In genomic region chr11:61760518-61760917, GRCm38 (mm10) we compare ENCODE assay signal across 8 mouse cellular contexts. TPM values are rescaled to one million over a fixed set of nuclear protein-coding genes. Genes with fewer than 3 reads are reported as not detected.
DNase-seq lines count a peak whose midpoint lies in the region; ATAC-seq lines count a peak whose summit lies in the region.

No protein-coding gene starts in this region.

- no peaks in the 10 kb centered on the region for H3K27me3 ChIP-seq in hindbrain, embryonic 12.5 days

- H3K4me3 ChIP-seq in hindbrain, embryonic 12.5 days: peak overlapping the region; percentile 67
- peak overlapping the region; percentile 71 for H3K4me3 ChIP-seq in macrophage (ENCODE audit: inconsistent target)

- peaks cover 48% of the 10 kb centered on the region for H3K79me2 ChIP-seq in macrophage (ENCODE audit: inconsistent target)

- H3K9ac ChIP-seq in hindbrain, embryonic 12.5 days: no peak overlapping the region

- H3K36me3 ChIP-seq in hindbrain, embryonic 12.5 days: peaks cover 13% of the 10 kb centered on the region
- peaks cover 9% of the 10 kb centered on the region; the same call in 1 of the 2 replicates for H3K36me3 ChIP-seq in macrophage (ENCODE audit: inconsistent target)

- WGBS in hindbrain, embryonic 12.5 days: 79% methylated on average over 5 of the region's 5 CpGs
- WGBS in macrophage (ENCODE audit: missing documents): 10% methylated on average over 5 of the region's 5 CpGs

- peaks cover 8% of the 10 kb centered on the region for H3K4me1 ChIP-seq in hindbrain, embryonic 12.5 days

- ATAC-seq in hindbrain, embryonic 12.5 days (ENCODE audit: low FRiP score): no peak

- H3K4me2 ChIP-seq in hindbrain, embryonic 12.5 days (replicated peaks): peak overlapping the region; percentile 65

- no peaks in the 10 kb centered on the region for H3K9me3 ChIP-seq in hindbrain, embryonic 12.5 days (replicated peaks)

- no peak overlapping the region for H3K27ac ChIP-seq in hindbrain, embryonic 12.5 days
- H3K27ac ChIP-seq in macrophage: peak overlapping the region; percentile 35; the same call in 1 of the 2 replicates

- peak; percentile 28 for DNase-seq in embryo, embryonic 10.5 days (ENCODE audit: low spot score)
- DNase-seq in embryo, embryonic 9.5 days (ENCODE audit: extremely low spot score): no peak
- peak; percentile 46 to 57 for DNase-seq in spleen, postnatal 36 days (ENCODE audit: low spot score in 2 of 2)
- no peak for DNase-seq in spleen, adult 12 weeks (ENCODE audit: low spot score)
- peak; percentile 55 for DNase-seq in thymus, postnatal 0 days (ENCODE audit: low spot score)
- no peak for DNase-seq in urinary bladder, postnatal 25 days (ENCODE audit: low spot score)

RNA-seq across cellular contexts. Expression of gene Prpsap2, which starts 1.4 kb away (rescaled TPM):
- 45.5 and 48.7 TPM in 2 replicates for polyA plus RNA-seq in hindbrain, embryonic 12.5 days (2016; fragmentation: Nextera tagmentation; extraction: Ambion mirVana)
- 10 to 100 TPM in 25 of 26 experiments, 1 to 10 TPM in 1; 9.2 to 39.3 (median 20.2) TPM for total RNA-seq in macrophage (2018; cell fraction: chromatin; rRNA removed)
- total RNA-seq in macrophage (2018; cell fraction: cytosol; rRNA removed): 10 to 100 TPM; 17.3 to 34.8 (median 26.9) TPM
- 10 to 100 TPM in 25 of 26 experiments, 1 to 10 TPM in 1; 9.6 to 40.0 (median 20.7) TPM for total RNA-seq in macrophage (2018; cell fraction: nucleus; rRNA removed)
- polyA plus RNA-seq in macrophage (2018): 24.2 to 42.5 TPM (median 30.8 TPM) in 3 replicates
- polyA plus RNA-seq in thymus, postnatal 0 days (2015; fragmentation: Nextera tagmentation; extraction: Ambion mirVana): 30.0 and 32.0 TPM in 2 replicates

RNA-seq across cellular contexts. Expression of gene Slc5a10, which starts 39.9 kb away (rescaled TPM):
- 0.16 TPM in 1 of 2 replicates, not detected in the other for polyA plus RNA-seq in hindbrain, embryonic 12.5 days (2016; fragmentation: Nextera tagmentation; extraction: Ambion mirVana)
- total RNA-seq in macrophage (2018; cell fraction: chromatin; rRNA removed): under 1 TPM in 1 of 26 experiments, not detected in 25; 0.33 TPM
- total RNA-seq in macrophage (2018; cell fraction: cytosol; rRNA removed): not detected
- not detected for total RNA-seq in macrophage (2018; cell fraction: nucleus; rRNA removed)
- not detected in 3 replicates for polyA plus RNA-seq in macrophage (2018)
- polyA plus RNA-seq in thymus, postnatal 0 days (2015; fragmentation: Nextera tagmentation; extraction: Ambion mirVana): 0.10 and 0.32 TPM in 2 replicates

Comparison
In these comparisons a context has a peak if more than half of its experiments do, and no peak if none do; other contexts are left out.
1. DNase-seq: peak in embryo, embryonic 10.5 days (single experiment), spleen, postnatal 36 days (2 of 2) and thymus, postnatal 0 days (single experiment); none in embryo, embryonic 9.5 days (single experiment), spleen, adult 12 weeks (single experiment) and urinary bladder, postnatal 25 days (single experiment).